Mouse (Mus musculus) thymus, adult 18-20 months (tissue): ENCODE measurements at regions not wholly inside any gene's neighbourhood (a gene's known extent, or its start where the extent isn't known, plus 50 kb on each side); places are given as distances from the start of the nearest gene placed in this dataset.

Source experiments
- DNase-seq, 2 experiments: peaks; one replicate each; pipeline ENCODE4 v3.0.0; 2022; ENCODE audit warnings: mixed read lengths in 2 of 2

GRCm38 (mm10) chr11:45058658-45059057 lies 441.5 kb downstream of the Ebf1 start:
- DNase-seq = no peak

GRCm38 (mm10) chr11:45066592-45066991 lies 449.5 kb downstream of the Ebf1 start:
- DNase-seq = no peak

GRCm38 (mm10) chr11:45070280-45070679 lies 453.2 kb downstream of the Ebf1 start:
- DNase-seq = no peak

- no peak for DNase-seq
Measured at GRCm38 (mm10) chr11:45071195-45071594, 454.1 kb downstream of the Ebf1 start.

GRCm38 (mm10) chr11:45084506-45085037 lies 467.5 kb downstream of the Ebf1 start:
- no peak for DNase-seq

GRCm38 (mm10) chr11:45085145-45085544 lies 468.0 kb downstream of the Ebf1 start:
- no peak for DNase-seq

- no peak for DNase-seq
Measured at GRCm38 (mm10) chr11:45087186-45087915, 470.2 kb downstream of the Ebf1 start.

GRCm38 (mm10) chr11:45088286-45088685 lies 471.2 kb downstream of the Ebf1 start:
- no peak for DNase-seq

- DNase-seq = no peak
Measured at GRCm38 (mm10) chr11:45089561-45089960, 472.4 kb downstream of the Ebf1 start.

GRCm38 (mm10) chr11:45103498-45104336 lies 486.6 kb downstream of the Ebf1 start:
- no peak for DNase-seq

- DNase-seq = no peak
Measured at GRCm38 (mm10) chr11:45116702-45117101, 499.6 kb downstream of the Ebf1 start.

GRCm38 (mm10) chr11:45123276-45123675 lies 506.2 kb downstream of the Ebf1 start:
- no peak for DNase-seq

GRCm38 (mm10) chr11:45136781-45137180 lies 519.7 kb downstream of the Ebf1 start:
- no peak for DNase-seq

GRCm38 (mm10) chr11:45138351-45138975 lies 521.3 kb downstream of the Ebf1 start:
- no peak for DNase-seq

GRCm38 (mm10) chr11:45140490-45140889 lies 523.4 kb downstream of the Ebf1 start:
- no peak for DNase-seq

- no peak for DNase-seq
Measured at GRCm38 (mm10) chr11:45154070-45154469, 537.0 kb downstream of the Ebf1 start.

GRCm38 (mm10) chr11:45154497-45154896 lies 537.4 kb downstream of the Ebf1 start:
- DNase-seq = no peak

- no peak for DNase-seq
Measured at GRCm38 (mm10) chr11:45155782-45156181, 538.7 kb downstream of the Ebf1 start.

GRCm38 (mm10) chr11:45158282-45158681 lies 541.2 kb downstream of the Ebf1 start:
- DNase-seq = no peak

- no peak for DNase-seq
Measured at GRCm38 (mm10) chr11:45160871-45161270, 543.8 kb downstream of the Ebf1 start.

- no peak for DNase-seq
Measured at GRCm38 (mm10) chr11:45173546-45173945, 556.4 kb downstream of the Ebf1 start.

GRCm38 (mm10) chr11:45174071-45174470 lies 557.0 kb downstream of the Ebf1 start:
- DNase-seq = no peak
